Mouse (Mus musculus) natural killer cell, adult 2 months (primary cell): ENCODE data around the gene Acp2.

Experiments
- DNase-seq, 2 experiments: peaks; one replicate each; pipeline ENCODE4 v3.0.0; 2022; ENCODE audit warnings: low spot score in 2 of 2

Acp2 gene

GRCm38 (mm10) chr2:91256256-91257125 lies 53.8 kb downstream of the Acp2 start:
- no peak for DNase-seq

GRCm38 (mm10) chr2:91257126-91257980 lies 54.7 kb downstream of the Acp2 start:
- no peak for DNase-seq

GRCm38 (mm10) chr2:91258054-91258453 lies 55.4 kb downstream of the Acp2 start:
- DNase-seq: no peak

GRCm38 (mm10) chr2:91258830-91259229 lies 56.1 kb downstream of the Acp2 start:
- no peak for DNase-seq

- DNase-seq: no peak
Measured at GRCm38 (mm10) chr2:91259493-91259892, 56.8 kb downstream of the Acp2 start.
